In genomic region chr8:95715676-95716531, GRCm38 (mm10) we compare ENCODE assay signal across 8 mouse cellular contexts. TPM values are rescaled to one million over a fixed set of nuclear protein-coding genes. Genes with fewer than 3 reads are reported as not detected.
DNase-seq lines count a peak whose midpoint lies in the region; ATAC-seq and TF ChIP-seq lines count a peak whose summit lies in the region.

TSS of gene Setd6 (plus strand) at chr8:95715881.

- peak; percentile 66 for ATAC-seq in G1E (ENCODE audit: extremely low read depth, insufficient number of reproducible peaks, low FRiP score, poor library complexity, severe bottlenecking)
- peak; percentile 92 for ATAC-seq in forebrain, embryonic 14.5 days
- peak; percentile 78 for ATAC-seq in lung, embryonic 15.5 days (ENCODE audit: borderline replicate concordance, extremely low read depth, low FRiP score, low TSS enrichment)

- peak within 1 kb of the TSS; percentile 98 for H3K4me3 ChIP-seq in G1E (ENCODE audit: low read depth, low read length)
- peak within 1 kb of the TSS; percentile 80 for H3K4me3 ChIP-seq in forebrain, embryonic 14.5 days (ENCODE audit: low read depth, low read length)
- H3K4me3 ChIP-seq in lung, embryonic 15.5 days, result peak within 1 kb of the TSS; percentile 76
- H3K4me3 ChIP-seq in olfactory bulb, adult 2 months (ENCODE audit: insufficient read depth, low read depth, low read length), result peak within 1 kb of the TSS; percentile 75

- peak; percentile 96 for DNase-seq in G1E (ENCODE audit: low spot score)
- peak; percentile 76 for DNase-seq in cerebellum, adult 11 months
- DNase-seq in forebrain, embryonic 14.5 days (ENCODE audit: low spot score), result peak; percentile 93
- DNase-seq in heart, postnatal 10 days, result peak; percentile 88 to 89
- DNase-seq in large intestine, adult 2 months (ENCODE audit: low read depth, low spot score), result peak; percentile 75
- DNase-seq in thymus, postnatal 0 days (ENCODE audit: low spot score), result peak; percentile 89

- peak; percentile 31; the same call in 1 of the 2 replicates for TF ChIP-seq POLR2A in olfactory bulb, adult 2 months (IDR thresholded peaks at IDR 0.05; ENCODE audit: insufficient read depth, low read depth, low read length)

- peaks cover 7% of the 10 kb centered on the region; the same call in 1 of the 2 replicates for H3K27me3 ChIP-seq in G1E (ENCODE audit: insufficient read depth, low read length)
- H3K27me3 ChIP-seq in forebrain, embryonic 14.5 days (replicated peaks; ENCODE audit: control insufficient read depth, insufficient read depth, low read length), result no peaks in the 10 kb centered on the region
- H3K27me3 ChIP-seq in lung, embryonic 15.5 days, result no peaks in the 10 kb centered on the region

- H3K27ac ChIP-seq in forebrain, embryonic 14.5 days (ENCODE audit: low read depth, low read length), result peak within 1 kb of the TSS; percentile 48; the same call in 1 of the 2 replicates
- peak within 1 kb of the TSS; percentile 59 for H3K27ac ChIP-seq in lung, embryonic 15.5 days
- H3K27ac ChIP-seq in olfactory bulb, adult 2 months (ENCODE audit: insufficient read depth, low read depth, low read length), result 0 out of 2 replicates have a peak within 1 kb of the TSS, but pooled peaks have one; percentile 18

- H3K4me1 ChIP-seq in G1E (ENCODE audit: insufficient read depth, low read depth, low read length), result peaks cover 63% of the 10 kb centered on the region
- peaks cover 6% of the 10 kb centered on the region for H3K4me1 ChIP-seq in forebrain, embryonic 14.5 days (ENCODE audit: control insufficient read depth, insufficient read depth, low read length)
- peaks cover 14% of the 10 kb centered on the region for H3K4me1 ChIP-seq in lung, embryonic 15.5 days
- peaks cover 18% of the 10 kb centered on the region for H3K4me1 ChIP-seq in olfactory bulb, adult 2 months (ENCODE audit: control insufficient read depth, insufficient read depth, low read length)

- peak within 1 kb of the TSS; percentile 88 for H3K9ac ChIP-seq in forebrain, embryonic 14.5 days (ENCODE audit: low read length)
- peak within 1 kb of the TSS; percentile 78 for H3K9ac ChIP-seq in lung, embryonic 15.5 days

- no peak for TF ChIP-seq CTCF in G1E (IDR thresholded peaks at IDR 0.05; ENCODE audit: low read depth, low read length)
- no peak for TF ChIP-seq CTCF in olfactory bulb, adult 2 months (IDR thresholded peaks at IDR 0.05; ENCODE audit: insufficient read depth, low read depth, low read length)

- H3K36me3 ChIP-seq in G1E (replicated peaks), result peaks cover 47% of the 10 kb centered on the region
- peaks cover 51% of the 10 kb centered on the region for H3K36me3 ChIP-seq in forebrain, embryonic 14.5 days (ENCODE audit: control insufficient read depth, insufficient read depth, low read length)
- H3K36me3 ChIP-seq in lung, embryonic 15.5 days, result peaks cover 39% of the 10 kb centered on the region

- peak within 1 kb of the TSS; percentile 97 for H3K4me2 ChIP-seq in forebrain, embryonic 14.5 days (ENCODE audit: low read length)
- H3K4me2 ChIP-seq in lung, embryonic 15.5 days, result peak within 1 kb of the TSS; percentile 90

- WGBS in forebrain, embryonic 14.5 days, result under 1% methylated on average over 76 of the region's 79 CpGs
- WGBS in large intestine, adult 2 months, result 1% methylated on average over 78 of the region's 79 CpGs
- under 1% methylated on average over 79 of the region's 79 CpGs for WGBS in lung, embryonic 15.5 days
- under 1% methylated on average over 79 of the region's 79 CpGs for WGBS in olfactory bulb, adult 2 months

- intact Hi-C loops in heart, postnatal 10 days (cut with DNase I), result no loop called here

- H3K9me3 ChIP-seq in G1E (replicated peaks), result no peaks in the 10 kb centered on the region
- no peaks in the 10 kb centered on the region for H3K9me3 ChIP-seq in forebrain, embryonic 14.5 days (replicated peaks; ENCODE audit: control insufficient read depth, low read length)
- no peaks in the 10 kb centered on the region for H3K9me3 ChIP-seq in lung, embryonic 15.5 days

RNA-seq across cellular contexts. Expression of gene Setd6, which starts in this region (rescaled TPM):
- total RNA-seq in G1E (2014; fragmentation: Nextera tagmentation), result 48.5 and 68.4 TPM in 2 replicates
- total RNA-seq in G1E (2017), result 42.2 and 48.3 TPM in 2 replicates
- polyA plus RNA-seq in G1E (2012), result 14.9 and 19.0 TPM in 2 replicates
- polyA plus RNA-seq in forebrain, embryonic 14.5 days (2014; fragmentation: Nextera tagmentation; extraction: Ambion mirVana), result 26.0 and 26.2 TPM in 2 replicates
- total RNA-seq in heart, postnatal 10 days (2021), result 10 to 100 TPM; 10.2 to 12.5 TPM
- 9.7 and 12.9 TPM in 2 replicates for polyA plus RNA-seq in large intestine, adult 2 months (2012; rRNA removed)
- polyA plus RNA-seq in lung, embryonic 15.5 days (2015; fragmentation: Nextera tagmentation; extraction: Ambion mirVana), result 17.3 and 18.3 TPM in 2 replicates
- not detected in 2 replicates for polyA plus RNA-seq in olfactory bulb, adult 2 months (2012; ENCODE audit: insufficient read depth, insufficient read length, low replicate concordance, missing spikeins)
- polyA plus RNA-seq in thymus, postnatal 0 days (2015; fragmentation: Nextera tagmentation; extraction: Ambion mirVana), result 19.7 and 20.4 TPM in 2 replicates

Comparison
In these comparisons a context has a peak if more than half of its experiments do, and no peak if none do; other contexts are left out.
1. Peak in every context shown above with its lines: DNase-seq, ATAC-seq, H3K4me3 ChIP-seq and H3K27ac ChIP-seq.
2. RNA of gene Setd6 (polyA plus RNA-seq): 26.0 to 26.2 TPM in forebrain, embryonic 14.5 days, 19.7 to 20.4 TPM in thymus, postnatal 0 days, 17.3 to 18.3 TPM in lung, embryonic 15.5 days, 14.9 to 19.0 TPM in G1E and 9.7 to 12.9 TPM in large intestine, adult 2 months; not detected in olfactory bulb, adult 2 months; every median in the first group is over 10 times any median in the second.